Mouse (Mus musculus) T-cell, adult 2 months (primary cell): ENCODE data around the gene Zfp287.
A peak's percentile ranks its signal among the peaks of the same experiment; 100 is the strongest.

ENCODE experiments used
- DNase-seq: peaks from one replicate; pipeline ENCODE4 v3.0.0; 2022; ENCODE audit warnings: low spot score

Zfp287 gene

GRCm38 (mm10) chr11:62701218-62701617 is 30.5 kb downstream of the Zfp287 start:
- DNase-seq: no peak

GRCm38 (mm10) chr11:62699749-62700148 is 32.0 kb downstream of the Zfp287 start:
- no peak for DNase-seq

GRCm38 (mm10) chr11:62695126-62695525 is 36.6 kb downstream of the Zfp287 start:
- no peak for DNase-seq

GRCm38 (mm10) chr11:62693299-62694184 is 38.2 kb downstream of the Zfp287 start:
- peak; percentile 43 for DNase-seq

GRCm38 (mm10) chr11:62691592-62691991 is 40.1 kb downstream of the Zfp287 start:
- no peak for DNase-seq

GRCm38 (mm10) chr11:62679954-62680353 is 51.8 kb downstream of the Zfp287 start:
- DNase-seq: no peak

GRCm38 (mm10) chr11:62678778-62679354 is 52.8 kb downstream of the Zfp287 start:
- DNase-seq: no peak

GRCm38 (mm10) chr11:62676290-62676596 is 55.5 kb downstream of the Zfp287 start:
- no peak for DNase-seq

- DNase-seq: peak; percentile 42
Measured at GRCm38 (mm10) chr11:62675480-62676289, 56.0 kb downstream of the Zfp287 start.

- DNase-seq: no peak
Measured at GRCm38 (mm10) chr11:62670006-62670405, 61.7 kb downstream of the Zfp287 start.

GRCm38 (mm10) chr11:62669471-62669870 is 62.2 kb downstream of the Zfp287 start:
- no peak for DNase-seq

GRCm38 (mm10) chr11:62668986-62669385 is 62.7 kb downstream of the Zfp287 start:
- DNase-seq: no peak

- no peak for DNase-seq
Measured at GRCm38 (mm10) chr11:62664250-62664649, 67.5 kb downstream of the Zfp287 start.

GRCm38 (mm10) chr11:62660885-62661284 is 70.8 kb downstream of the Zfp287 start:
- no peak for DNase-seq

- DNase-seq: no peak
Measured at GRCm38 (mm10) chr11:62652080-62652479, 79.6 kb downstream of the Zfp287 start.

GRCm38 (mm10) chr11:62651563-62651962 is 80.1 kb downstream of the Zfp287 start:
- no peak for DNase-seq
